Mouse (Mus musculus): ENCODE measurements around the gene Fthl17f. TPM values are rescaled to one million over a fixed set of nuclear protein-coding genes. Genes with fewer than 3 reads are reported as not detected.

Gene Fthl17f
- polyA plus RNA-seq (2012; rRNA removed; ENCODE audit: low replicate concordance) = not detected in 2 replicates

DNA sequence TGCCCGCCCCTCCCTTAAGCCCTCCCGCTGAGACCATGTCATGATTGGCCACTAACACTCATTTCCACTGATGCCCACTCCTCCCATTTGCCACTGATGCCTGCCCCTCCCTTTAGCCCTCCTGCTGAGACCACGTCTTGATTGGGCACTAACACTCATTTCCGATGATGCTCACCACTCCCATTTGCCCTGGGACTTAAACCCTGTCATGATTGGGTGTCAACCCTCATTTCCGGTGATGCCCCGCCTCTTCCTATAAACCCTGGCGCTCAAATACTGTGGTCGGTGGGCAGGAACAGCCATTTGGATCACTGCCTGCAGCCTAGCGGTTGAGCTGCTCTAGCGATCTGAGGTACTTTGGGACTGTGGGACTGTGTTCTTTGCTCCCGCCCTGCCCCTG lies at the start of gene Fthl17f:
TSS of gene Fthl17f (plus strand) at position 301 of the 400 bp plus-strand sequence.

DNA sequence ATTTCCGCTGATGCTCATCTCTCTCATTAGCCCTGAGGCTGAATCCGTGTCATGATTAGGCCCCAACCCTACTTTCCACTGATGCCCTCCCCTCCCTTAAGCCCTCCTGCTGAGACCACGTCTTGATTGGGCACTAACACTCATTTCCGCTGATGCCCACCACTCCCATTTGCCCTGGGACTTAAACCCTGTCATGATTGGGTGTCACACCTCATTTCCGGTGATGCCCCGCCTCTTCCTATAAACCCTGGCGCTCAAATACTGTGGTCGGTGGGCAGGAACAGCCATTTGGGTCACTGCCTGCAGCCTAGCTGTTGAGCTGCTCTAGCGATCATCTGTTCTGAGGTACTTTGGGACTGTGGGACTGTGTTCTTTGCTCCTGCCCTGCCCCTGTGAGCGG lies 29.6 kb upstream of the Fthl17f start, which contains the start of gene Fthl17e:
TSS of gene Fthl17e (plus strand) at position 301 of the 400 bp plus-strand sequence.

DNA sequence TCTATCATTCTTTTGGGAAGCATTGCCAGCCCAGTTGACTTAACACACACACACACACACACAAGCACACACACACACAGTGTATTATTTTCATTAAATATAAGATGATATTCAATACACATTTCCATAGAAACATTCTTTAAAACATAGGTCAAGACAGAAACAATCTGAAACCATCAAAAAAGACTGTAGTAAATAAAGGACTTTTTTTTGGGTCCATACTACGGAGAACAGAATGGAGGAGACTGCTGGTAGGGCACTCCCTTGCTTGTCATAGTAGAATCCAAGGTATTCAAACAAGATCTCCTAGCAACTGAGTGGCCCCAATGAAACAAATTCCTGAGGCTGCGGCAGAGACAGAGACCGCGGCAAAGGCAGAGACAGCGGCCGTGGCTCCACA lies 41.4 kb downstream of the Fthl17f start, which contains the start of gene 4930402K13Rik:
TSS of gene 4930402K13Rik (plus strand) at position 301 of the 400 bp plus-strand sequence.

Other genes starting within 250 kb of the Fthl17f start
- not detected in 2 replicates for gene Gm6592, start 219.0 kb upstream of the Fthl17f start, polyA plus RNA-seq (2012; rRNA removed; ENCODE audit: low replicate concordance)
- not detected in 2 replicates for gene Gm5751, start 188.8 kb upstream of the Fthl17f start, polyA plus RNA-seq (2012; rRNA removed; ENCODE audit: low replicate concordance)
- 1.5 and 1.9 TPM in 2 replicates for gene B630019K06Rik, start 170.6 kb upstream of the Fthl17f start, polyA plus RNA-seq (2012; rRNA removed; ENCODE audit: low replicate concordance)
- gene Fthl17b, start 100.0 kb upstream of the Fthl17f start, polyA plus RNA-seq (2012; rRNA removed; ENCODE audit: low replicate concordance) = not detected in 2 replicates
- not detected in 2 replicates for gene Fthl17c, start 86.5 kb upstream of the Fthl17f start, polyA plus RNA-seq (2012; rRNA removed; ENCODE audit: low replicate concordance)
- gene Fthl17d, start 76.3 kb upstream of the Fthl17f start, polyA plus RNA-seq (2012; rRNA removed; ENCODE audit: low replicate concordance) = not detected in 2 replicates
- not detected in 2 replicates for gene Fthl17e, start 29.5 kb upstream of the Fthl17f start, polyA plus RNA-seq (2012; rRNA removed; ENCODE audit: low replicate concordance)
- gene 4930402K13Rik, start 41.5 kb downstream of the Fthl17f start, polyA plus RNA-seq (2012; rRNA removed; ENCODE audit: low replicate concordance) = not detected in 2 replicates
- gene Lancl3, start 136.9 kb downstream of the Fthl17f start, polyA plus RNA-seq (2012; rRNA removed; ENCODE audit: low replicate concordance) = 0.02 and 0.15 TPM in 2 replicates
- gene Gm14862, start 193.9 kb downstream of the Fthl17f start, polyA plus RNA-seq (2012; rRNA removed; ENCODE audit: low replicate concordance) = not detected in 2 replicates
- 2.7 and 3.6 TPM in 2 replicates for gene Xk, start 209.7 kb downstream of the Fthl17f start, polyA plus RNA-seq (2012; rRNA removed; ENCODE audit: low replicate concordance)
- 1.1 TPM in 1 of 2 replicates, not detected in the other for gene H2al1m, start 220.7 kb downstream of the Fthl17f start, polyA plus RNA-seq (2012; rRNA removed; ENCODE audit: low replicate concordance)